Mouse (Mus musculus) frontal cortex, postnatal 36 days (tissue): ENCODE results near the gene Pik3r6.

Experiments used
- DNase-seq, 2 experiments: peaks; one replicate each; pipeline ENCODE4 v3.0.0; 2022; ENCODE audit warnings: low spot score in 2 of 2

Gene Pik3r6

DNA sequence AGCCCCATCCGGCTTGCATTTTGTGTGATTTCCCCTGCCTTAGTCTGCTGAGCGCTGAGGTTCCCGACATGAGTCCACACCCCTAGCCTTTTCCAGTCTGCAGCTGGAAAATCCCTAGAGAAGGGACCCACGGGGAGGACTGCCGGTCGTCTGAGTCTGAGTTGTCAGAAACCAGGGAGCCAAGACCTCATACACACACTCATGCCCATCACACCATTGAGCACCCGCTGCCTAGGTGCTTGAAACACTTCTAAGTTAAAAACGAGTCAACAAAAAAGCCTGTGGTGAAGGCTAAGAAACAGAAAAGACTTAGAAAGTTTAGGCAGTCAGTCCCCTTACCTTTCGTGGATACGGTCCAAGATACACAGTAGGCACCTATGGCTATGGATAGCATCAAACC is 15.1 kb upstream of the Pik3r6 start:
- no peak for DNase-seq

DNA sequence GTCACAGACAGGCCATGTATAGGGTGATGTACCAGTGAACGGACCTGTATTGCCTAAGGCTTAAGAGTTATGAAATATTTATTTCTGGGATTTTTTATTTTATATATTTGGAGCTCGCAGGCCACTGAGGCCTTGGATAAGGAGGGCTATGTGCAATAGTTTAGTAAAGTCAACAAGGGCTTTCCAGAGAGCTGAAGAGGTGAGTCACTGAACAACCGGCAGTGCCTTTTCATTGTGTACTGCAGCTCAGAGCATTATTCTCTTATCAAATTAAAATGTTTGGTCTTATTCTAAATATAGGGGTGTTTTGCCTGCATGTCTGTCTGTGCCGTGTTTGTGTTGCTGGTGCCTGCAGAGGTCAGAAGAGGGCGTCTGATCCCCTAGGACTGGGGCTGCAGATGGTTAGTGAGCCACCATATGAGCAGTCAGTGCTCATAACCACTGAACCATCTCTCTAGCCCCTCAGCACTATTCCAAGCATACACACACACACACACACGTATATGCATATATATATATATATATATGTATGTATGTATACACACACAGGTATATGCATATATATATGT is 14.5 kb upstream of the Pik3r6 start:
- DNase-seq = no peak

DNA sequence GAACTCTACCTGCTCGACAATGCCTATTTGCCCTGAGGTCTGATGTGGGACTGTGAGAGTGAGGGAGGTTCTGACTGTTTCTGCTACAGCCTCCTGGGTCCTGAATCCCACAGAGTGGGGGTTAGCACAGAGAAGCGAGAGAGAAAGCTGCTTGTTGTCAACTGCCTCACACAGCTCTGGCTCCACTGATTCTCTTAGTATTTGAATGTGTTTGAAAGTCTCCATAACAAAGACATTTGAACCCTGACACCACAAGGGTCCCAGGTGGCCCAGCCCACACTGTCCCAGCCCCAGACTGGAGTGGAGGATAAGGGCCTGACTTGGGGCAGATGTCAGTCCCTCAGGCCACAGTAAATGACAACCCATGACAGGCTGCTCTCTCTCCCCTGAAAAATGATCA is 13.6 kb upstream of the Pik3r6 start:
- no peak for DNase-seq

DNA sequence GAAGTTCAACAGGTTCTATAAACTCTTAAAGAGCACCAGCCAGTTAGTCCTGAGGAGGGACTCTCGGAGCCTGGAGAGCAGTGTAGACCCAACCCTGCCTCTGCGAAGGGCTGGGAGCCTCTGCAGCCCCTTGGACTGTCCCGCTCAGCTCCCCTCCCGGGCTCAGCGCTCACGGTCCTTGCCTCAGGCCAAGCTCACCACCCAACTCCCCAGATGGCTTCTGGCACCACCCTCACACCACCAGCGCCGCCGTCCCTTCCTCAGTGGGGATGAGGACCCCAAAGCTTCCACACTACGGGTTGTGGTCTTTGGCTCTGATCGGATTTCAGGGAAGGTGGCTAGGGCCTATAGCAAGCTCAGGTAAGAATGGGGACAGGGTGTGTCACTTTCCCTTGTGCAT is 10.2 kb upstream of the Pik3r6 start:
- no peak for DNase-seq

DNA sequence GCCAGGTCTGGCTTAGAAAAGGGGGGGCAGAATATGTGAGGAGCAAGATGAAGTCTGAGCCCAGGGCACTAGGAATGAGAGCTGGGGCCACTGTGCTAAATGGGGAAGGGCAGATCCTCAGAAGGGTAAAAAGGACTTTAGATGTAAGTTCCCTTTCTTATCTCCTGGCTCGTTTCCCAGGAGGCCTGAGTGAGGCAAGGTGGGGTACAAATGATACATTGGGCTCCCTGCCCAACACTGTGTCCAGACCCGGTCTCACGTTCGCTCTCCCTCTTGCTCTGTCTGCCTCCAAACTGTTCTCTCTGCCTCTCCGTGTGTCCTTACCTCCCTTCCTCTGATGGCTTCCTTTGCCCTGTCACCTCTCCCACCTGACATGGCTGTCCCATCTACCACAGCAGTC is 9.1 kb upstream of the Pik3r6 start:
- DNase-seq = no peak

DNA sequence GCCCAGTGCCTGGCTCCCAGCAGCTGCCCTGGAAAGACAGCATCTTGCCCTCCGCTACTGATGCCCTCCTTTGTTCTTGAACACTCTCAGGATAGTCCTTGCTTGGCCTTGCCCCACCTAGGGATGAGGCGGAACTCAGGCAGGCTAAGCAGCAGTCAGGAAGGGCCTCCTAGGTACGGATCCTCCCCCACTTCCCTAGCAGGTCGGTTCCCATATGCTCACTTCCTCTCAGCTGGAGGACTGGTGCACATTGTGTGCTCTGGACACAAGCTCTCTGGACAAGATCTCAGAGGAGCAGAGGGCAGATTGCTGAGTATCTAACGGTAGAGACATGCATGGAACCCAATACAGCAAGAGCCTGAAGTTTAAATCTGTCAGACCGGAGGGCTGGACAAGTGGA is 5.7 kb upstream of the Pik3r6 start:
- DNase-seq = no peak

DNA sequence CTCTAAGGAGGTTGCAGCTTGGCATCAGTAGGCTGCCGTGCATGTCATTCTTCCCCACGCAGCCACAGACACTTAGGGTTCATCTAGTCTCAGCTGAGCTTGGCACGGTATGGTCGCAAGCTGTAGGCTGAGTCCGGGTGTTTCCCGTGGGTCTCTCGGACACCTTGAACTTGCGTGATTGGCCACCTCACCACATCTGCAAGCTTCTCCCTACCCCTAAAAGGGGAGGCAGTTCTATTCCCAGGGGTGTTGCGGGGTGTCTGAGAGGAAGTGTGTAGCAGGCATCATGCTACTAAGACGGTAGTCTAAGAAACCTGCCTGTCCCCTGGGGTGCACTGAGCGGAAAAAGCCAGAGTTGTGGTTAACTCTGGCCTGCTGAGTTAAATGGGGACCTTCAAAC is 4.3 kb upstream of the Pik3r6 start:
- no peak for DNase-seq

DNA sequence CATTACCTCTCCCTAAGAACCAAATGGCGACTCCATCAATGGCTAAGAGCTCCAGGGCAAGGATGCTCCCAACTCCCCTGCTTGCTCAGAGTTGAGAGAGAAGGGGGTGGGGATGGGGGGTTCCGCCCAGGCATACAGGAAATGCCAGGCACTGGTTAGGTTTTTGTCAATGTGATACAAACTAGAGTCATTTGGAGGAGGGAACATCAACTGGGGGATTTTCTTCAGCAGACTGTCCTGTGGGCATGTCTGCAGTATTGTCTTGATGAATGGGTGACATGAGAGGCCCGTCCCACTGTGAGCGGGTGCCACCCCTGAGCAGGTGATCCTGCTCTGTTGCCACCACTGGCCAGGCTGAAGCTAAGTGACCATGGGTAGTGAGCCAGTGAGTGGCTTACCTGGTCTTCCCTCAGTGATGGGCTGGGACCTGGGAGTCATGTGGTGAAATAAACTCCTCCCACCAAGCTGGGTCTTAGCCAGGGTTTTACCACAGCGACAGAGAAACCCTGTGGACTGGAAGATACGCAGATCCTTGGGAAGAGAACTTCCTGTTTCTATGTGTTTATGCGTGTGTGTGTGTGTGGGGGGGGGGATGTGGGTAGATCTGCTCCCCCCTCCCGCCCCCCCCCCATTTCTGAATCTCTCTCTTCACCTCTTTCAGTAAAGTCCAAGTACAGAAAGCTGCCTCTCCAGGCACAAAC is 3.7 kb upstream of the Pik3r6 start:
- no peak for DNase-seq

DNA sequence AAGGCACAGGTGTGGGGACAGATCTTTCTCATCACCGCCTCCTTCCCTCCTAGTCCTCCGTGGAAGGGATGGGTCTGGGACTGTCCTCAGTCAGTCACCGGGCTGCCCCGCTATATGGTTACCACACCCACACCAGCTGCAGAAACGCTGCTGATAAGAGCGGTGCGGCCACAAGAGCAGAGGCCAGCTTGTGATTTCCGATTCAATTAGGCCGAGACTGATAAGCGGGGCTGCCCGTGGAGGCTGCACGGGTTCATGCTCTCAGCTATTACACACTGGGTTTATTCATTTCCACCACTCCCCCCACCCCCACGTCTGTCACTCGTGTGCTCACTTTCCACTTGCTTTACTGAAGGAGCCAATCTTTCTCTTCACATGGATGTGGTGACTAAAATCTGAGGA is 1.9 kb upstream of the Pik3r6 start:
- DNase-seq = no peak

DNA sequence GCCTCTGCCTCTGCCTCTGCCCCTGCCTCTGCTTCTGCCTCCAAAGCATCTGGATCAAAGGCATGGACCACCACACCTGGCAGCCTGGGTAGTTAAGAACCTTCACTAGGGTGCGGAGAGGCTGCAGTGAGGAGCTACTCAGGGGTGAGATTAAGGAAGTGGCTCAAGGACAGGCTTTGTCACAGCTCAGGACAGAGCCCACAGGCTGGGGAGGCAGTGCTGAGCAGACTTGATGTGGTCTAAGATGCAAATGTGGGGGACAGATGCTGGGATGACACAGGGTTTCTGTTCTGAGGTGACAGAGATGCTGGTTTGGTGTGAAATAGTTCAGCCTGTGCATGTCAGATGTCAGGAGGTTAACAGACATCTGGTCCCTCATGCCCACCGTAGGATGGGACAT is 411 bp upstream of the Pik3r6 start:
- DNase-seq = no peak

DNA sequence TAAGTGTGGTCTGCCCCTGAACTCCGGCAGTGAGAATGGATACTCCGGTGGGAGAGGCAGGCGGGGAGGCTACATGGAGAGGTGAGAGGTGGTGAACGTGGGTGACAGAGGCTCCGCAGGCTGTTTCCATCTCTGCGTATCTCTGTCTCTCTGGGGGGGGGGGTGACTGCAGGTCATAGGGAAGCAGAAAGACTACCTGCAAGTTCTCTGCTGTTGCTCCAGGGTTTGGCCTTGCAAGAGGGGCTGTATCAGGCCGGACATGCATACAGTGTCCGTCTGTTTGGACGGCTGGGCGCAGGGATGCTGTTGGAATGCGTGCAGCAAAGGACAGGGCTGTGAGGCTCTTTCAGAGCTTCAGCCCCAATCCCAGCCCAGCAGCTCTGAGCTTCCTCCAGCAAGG is 2.1 kb downstream of the Pik3r6 start:
- no peak for DNase-seq

DNA sequence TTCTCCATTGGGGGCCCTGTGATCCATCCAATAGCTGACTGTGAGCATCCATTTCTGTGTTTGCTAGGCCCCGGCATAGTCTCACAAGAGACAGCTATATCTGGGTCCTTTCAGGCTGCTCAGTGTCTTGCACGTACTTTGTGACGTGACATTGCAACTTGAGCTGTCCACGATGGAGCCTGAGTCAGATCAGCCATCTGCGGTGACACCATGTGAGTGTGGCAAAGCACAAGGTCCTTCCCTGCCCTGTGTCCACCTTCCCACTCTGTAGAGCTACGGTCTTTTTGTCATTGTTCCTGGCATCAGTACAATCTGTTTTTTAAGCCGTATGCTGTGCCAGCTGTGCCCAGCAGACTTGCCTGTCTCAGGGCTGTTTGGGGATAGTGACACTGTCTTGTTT is 4.4 kb downstream of the Pik3r6 start:
- no peak for DNase-seq

DNA sequence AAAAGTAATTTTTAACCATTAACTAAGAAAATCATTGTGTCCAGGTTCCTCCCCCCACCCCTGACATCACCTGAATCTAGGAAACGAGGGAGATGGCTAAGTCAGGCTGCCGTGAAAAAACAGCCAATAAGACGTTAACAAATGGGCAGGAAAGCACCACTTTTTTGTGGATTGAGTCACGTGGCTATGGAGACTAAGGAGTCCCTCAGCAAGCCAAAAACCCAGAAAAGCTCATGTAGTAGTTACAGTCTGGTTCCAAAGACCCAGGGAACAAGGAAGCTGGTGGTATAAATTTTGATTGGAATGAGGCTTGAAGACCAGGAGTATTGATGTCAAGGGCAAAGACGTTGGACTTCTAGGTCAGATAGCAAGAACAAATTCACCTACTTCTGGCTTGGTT is 5.8 kb downstream of the Pik3r6 start:
- DNase-seq = no peak

DNA sequence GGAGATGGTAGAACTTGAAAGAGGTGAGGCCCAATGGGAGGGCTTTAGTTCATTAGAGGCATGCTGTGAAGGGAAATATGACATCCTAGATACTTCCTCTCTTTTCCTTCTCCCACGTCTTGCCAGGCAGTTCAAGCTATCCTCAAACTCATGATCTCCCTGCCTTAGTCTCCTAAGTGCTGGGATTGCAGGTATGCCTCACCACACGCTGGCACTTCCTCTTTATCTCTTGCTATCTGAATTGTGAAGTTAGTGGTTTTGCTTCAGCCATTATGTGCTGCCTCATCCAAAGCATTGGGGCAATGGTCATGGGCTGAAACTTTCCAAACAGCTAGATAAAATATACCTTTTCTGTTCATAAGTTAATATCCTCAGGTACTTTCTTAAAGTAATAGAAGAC is 6.4 kb downstream of the Pik3r6 start:
- no peak for DNase-seq

DNA sequence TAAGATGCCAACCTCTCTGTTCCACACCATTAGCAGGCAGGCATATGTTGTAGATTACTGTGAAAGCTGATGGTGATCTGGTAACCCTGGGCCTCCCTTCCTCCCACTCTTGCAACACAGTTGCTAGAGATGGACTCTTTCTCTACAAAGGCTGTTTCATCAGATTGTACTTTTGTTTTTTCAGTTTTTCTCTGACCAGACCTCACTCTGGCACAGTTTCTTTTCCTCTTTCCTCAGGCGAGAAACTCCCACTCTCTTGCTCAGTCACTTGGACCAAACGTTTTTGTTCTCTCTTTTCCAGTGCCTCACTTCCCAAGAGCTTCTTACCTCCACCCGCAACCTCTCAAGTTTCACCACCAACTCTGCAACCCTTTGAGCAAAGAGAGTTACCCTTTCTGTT is 11.2 kb downstream of the Pik3r6 start:
- no peak for DNase-seq

DNA sequence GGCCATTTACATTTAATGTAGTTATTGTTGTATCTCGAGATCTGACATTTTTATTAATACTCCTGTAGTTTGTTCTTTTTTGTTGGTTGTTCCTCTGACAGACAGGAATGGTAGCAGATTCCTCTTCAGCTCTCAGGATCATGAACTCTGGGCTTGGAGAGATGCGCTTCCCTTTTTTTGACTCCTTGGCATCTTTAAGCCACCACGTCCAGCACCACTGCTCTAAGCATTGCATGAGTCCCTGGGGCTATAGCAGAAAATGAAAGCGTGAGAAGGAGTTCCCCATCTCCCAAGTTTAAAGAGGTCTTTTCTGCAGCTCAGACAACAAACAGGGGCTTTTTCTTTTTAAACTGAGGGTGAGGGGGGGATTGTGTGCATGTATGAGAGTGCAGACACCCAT is 16.5 kb downstream of the Pik3r6 start:
- no peak for DNase-seq

DNA sequence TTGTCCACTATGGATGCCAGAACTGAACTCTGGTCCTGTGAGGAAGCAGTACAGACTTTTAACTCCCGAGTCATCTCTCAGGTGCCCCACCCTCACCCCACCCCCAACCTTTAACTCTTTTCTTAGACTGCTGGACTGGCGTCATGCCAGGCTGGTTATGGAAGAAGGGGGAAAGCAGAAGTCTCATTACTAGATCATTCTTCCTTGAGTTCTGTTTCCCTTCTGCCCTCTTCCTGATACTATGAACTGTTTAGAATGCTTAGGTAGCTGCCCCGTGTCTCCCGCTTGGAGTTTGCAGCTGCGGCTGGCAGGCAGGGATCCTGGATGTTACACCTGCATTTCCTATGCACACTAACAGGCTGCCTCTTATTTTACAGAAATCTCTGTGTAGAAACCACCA is 17.0 kb downstream of the Pik3r6 start:
- no peak for DNase-seq

DNA sequence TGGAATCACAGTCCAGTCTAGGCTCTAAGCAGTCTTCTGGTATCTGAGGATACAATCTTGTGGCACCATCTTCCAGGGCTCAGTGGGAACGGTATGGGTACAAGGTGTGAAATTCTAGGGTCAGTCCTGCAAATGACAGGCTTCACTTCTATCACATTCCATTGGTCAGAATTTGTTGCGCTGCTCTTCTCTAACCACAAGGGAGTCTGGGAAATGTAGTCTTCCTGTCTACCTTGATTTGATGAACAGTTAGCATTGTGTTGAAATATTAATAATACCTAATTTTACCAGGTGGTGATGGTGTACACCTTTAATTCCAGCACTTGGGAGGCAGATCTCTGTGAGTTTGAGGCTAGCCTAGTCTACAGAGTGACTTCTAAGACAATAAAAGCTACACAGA is 17.6 kb downstream of the Pik3r6 start:
- no peak for DNase-seq

DNA sequence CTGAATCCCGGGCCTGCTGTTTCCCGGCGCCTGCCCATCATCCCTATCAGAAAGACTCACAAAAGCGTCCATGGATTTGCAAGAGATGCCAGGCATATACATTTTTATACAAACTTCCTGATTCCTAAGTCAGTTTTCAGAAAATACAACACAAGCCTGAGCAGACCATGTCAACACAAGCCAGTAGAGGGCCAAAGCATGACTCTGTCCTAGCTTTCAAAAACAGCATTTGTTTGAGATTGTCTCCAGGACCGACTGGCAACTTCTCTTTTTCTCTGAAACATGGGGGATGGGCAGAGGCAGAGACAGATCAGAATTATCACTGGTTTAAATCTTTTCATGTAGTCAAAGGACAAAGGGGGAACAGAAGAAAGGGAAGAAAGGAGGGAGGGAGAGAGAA is 18.5 kb downstream of the Pik3r6 start:
- DNase-seq = no peak

DNA sequence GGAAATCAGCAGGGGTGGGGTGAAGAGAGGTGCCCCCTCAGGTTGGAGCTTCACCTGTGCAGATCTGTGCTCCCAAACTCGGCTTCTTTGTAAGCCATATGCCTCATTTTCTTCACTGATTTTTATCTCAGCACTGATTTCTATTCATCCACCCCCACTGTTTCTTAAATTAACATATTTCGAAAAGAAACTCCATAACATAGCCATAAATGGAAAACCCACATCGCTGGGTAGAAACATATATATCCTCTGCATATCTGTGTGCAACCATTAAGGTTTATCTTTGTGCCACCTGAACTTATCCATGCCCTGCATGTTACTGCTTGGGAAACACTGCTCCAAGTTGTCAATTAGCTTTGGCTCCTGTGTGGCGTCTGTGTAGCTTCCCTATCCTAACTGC is 23.6 kb downstream of the Pik3r6 start:
- DNase-seq = peak in 1 of 2 experiments; percentile 28

DNA sequence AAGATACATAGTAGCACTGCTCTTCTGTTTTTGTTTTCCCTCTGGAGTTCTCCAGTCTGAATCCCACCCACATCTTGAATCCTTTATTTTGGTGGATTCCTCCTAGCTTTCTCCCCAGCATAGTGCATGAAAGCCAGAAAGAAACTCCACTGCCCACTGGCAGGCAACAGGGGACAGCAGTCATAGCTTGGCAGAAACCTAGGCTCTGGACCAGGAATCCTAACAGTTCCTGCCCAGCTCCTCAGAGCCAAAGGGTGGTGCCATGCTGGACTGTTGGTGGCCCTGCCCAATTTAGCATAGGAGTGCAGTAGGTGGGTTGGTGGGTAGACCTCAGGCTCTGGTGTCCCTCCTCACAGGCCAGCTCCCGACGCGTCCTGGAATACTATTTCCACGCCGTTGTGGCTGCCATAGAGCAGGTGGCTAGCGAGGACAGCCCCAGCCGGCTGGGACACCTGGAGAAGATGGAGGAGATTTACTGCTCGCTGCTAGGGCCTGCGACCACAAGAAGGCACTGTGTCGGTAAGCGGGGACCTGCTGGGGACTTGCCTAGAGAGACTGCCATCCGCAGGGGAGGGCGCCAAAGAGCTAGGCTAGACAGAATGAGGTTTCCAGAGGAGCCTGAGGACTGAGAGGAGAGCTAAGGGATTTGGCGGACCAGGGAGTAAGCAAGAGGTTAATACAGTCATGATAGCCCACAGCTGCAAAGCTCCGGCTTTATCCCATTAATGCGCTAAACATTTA is 28.4 kb downstream of the Pik3r6 start:
- DNase-seq = peak; percentile 61 to 63

DNA sequence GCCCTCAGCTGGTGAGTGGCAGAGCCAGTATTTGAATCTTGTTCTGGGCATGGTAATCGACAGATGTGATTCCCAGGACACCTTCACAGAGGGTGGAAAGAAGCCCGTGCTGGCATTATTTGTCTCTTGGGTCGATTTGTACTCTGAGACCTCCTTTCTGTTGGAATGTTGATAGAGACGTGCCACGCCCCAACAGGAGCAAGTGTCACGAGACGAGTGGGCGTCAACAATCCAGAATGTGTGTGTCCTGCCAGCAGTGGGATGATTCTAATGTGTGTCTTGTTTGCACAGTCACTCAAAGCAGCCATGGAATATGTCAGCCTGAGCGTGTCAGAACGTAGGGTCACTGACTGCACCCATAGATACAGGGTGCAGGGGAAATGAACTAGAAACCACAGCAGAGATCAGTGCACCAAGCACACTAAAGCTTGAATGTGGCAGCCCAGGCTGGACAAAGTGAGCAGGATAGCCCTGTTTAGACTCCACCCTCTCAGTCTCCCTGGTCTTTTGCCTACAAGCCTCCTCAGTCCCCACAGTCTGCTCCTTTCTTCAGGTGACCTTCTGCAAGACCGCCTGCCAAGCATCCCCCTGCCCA is 29.2 kb downstream of the Pik3r6 start:
- no peak for DNase-seq

DNA sequence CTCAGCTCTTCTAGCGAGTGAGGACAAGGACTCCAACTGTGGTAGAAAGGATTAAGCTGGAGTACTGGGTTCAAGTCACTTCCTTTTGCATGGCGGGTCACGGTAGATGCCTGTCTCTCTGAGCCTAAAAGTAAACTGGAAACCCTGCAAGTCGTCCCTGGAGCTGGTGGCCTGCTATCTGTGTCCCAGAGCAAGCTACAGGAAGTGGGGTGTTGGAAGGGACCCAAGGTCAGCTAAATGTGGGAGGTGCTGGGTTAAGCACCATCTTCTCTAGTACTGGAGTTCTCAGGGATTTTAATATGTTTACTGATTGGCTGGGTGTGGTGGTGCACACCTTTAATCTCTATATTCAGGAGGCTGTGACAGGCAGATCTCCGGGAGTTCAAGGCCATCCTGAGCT is 30.0 kb downstream of the Pik3r6 start:
- no peak for DNase-seq
